Mouse (Mus musculus): Measurements from ENCODE around the gene Chst3.
"Not testable (repeated sequence)": the region's sequence is repeated elsewhere in the genome, so short reads cannot be mapped to it uniquely, and the experiment has no call there.

The Chst3 gene

DNA sequence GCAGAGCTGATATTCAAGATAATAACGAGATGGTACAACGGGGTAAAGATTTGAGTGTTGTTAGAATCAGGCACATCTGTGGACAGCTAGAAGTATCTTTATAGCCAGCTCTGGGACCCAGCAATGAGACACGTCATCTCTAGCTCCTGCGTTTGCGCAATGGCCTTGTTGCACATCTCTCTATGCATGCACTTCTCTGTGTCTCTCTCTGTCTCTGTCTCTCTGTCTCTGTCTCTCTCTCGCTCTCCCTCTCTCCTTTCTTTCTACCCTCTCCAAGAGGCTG is 56.1 kb downstream of the Chst3 start:
- in situ Hi-C loops (cut with MboI; ENCODE audit: low sequenced_read_pairs), result no loop called here

- in situ Hi-C loops (cut with MboI; ENCODE audit: low sequenced_read_pairs), result not testable (repeated sequence)
These were observed 56.7 kb downstream of the Chst3 start for GRCm38 (mm10) chr10:60162184-60162972.

DNA sequence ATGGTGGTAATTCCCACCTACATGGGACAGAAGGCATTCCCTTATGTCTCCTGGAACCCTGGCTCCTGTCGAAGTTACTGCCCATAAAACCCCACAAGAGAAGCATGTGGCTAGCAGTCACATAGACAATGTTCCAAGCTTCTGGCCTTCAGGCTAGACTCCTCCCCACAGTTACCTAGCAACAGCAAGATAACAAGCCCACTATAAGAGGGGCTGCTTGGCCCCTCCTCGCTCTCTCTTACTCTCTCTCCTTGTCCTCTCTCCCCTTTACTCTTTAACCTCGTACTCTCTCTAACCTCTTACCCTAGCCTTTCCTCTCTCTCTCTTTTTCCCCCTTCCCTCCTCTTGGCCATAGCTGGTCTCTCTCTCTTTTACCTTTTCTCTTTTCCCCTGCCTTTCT is 57.7 kb downstream of the Chst3 start:
- in situ Hi-C loops (cut with MboI; ENCODE audit: low sequenced_read_pairs), result not testable (repeated sequence)

DNA sequence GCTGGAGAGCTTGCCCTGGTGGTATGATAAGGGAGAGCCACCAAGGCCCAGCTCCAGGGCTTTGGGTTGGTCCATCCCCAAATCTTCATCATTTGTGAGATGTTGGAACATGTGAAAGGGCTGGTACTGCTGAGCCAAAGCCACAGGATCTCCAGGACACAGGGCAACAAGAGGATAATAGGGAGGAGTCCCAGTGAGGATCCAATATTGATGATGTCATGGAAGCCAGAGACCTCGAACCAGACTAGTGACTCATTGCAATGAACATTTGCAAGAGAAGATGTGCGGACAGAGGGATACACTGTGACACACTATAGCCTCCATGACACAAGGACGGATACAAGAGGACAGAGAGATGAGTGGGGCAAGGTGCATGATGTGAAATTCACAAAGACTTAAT is 60.9 kb downstream of the Chst3 start:
- in situ Hi-C loops (cut with MboI; ENCODE audit: low sequenced_read_pairs), result loop anchor here (5.0 kb wide), 1 partner anchor 79 kb away; no protein-coding TSS in a partner anchor

- in situ Hi-C loops (cut with MboI; ENCODE audit: low sequenced_read_pairs), result loop anchor here (5.0 kb wide), 1 partner anchor 81 kb away; no protein-coding TSS in a partner anchor
These were observed 63.0 kb downstream of the Chst3 start for GRCm38 (mm10) chr10:60156016-60156415.

- in situ Hi-C loops (cut with MboI; ENCODE audit: low sequenced_read_pairs), result no loop called here
These were observed 67.9 kb downstream of the Chst3 start for GRCm38 (mm10) chr10:60151107-60151663.

GRCm38 (mm10) chr10:60148087-60148486 is 71.0 kb downstream of the Chst3 start:
- in situ Hi-C loops (cut with MboI; ENCODE audit: low sequenced_read_pairs), result no loop called here

GRCm38 (mm10) chr10:60147510-60148047 is 71.5 kb downstream of the Chst3 start:
- in situ Hi-C loops (cut with MboI; ENCODE audit: low sequenced_read_pairs), result not testable (repeated sequence)

GRCm38 (mm10) chr10:60141656-60142160 is 77.4 kb downstream of the Chst3 start:
- in situ Hi-C loops (cut with MboI; ENCODE audit: low sequenced_read_pairs), result no loop called here

DNA sequence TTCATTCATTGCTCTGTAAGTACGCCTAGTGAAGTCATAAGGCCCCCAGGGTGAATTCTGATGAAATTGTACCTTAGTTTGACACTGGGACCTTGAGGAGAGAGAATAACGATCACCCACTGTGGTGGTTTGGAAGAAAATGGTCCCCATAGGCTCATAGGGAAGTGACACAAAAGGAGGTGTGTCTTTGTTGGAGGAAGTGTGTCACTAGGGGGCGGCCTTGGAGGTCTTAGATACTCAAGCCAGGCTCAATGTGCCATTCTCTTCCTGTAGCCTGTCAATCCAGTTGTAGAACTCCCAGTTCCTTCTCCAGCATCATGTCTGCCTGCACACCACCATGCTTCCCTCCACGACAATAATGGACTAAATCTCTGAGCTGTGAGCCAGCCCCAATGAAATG is 78.3 kb downstream of the Chst3 start:
- in situ Hi-C loops (cut with MboI; ENCODE audit: low sequenced_read_pairs), result no loop called here

- in situ Hi-C loops (cut with MboI; ENCODE audit: low sequenced_read_pairs), result no loop called here
These were observed 80.4 kb downstream of the Chst3 start for GRCm38 (mm10) chr10:60138680-60139079.

GRCm38 (mm10) chr10:60136935-60137334 is 82.1 kb downstream of the Chst3 start:
- in situ Hi-C loops (cut with MboI; ENCODE audit: low sequenced_read_pairs), result no loop called here

GRCm38 (mm10) chr10:60136010-60136409 is 83.0 kb downstream of the Chst3 start:
- in situ Hi-C loops (cut with MboI; ENCODE audit: low sequenced_read_pairs), result not testable (repeated sequence)

- in situ Hi-C loops (cut with MboI; ENCODE audit: low sequenced_read_pairs), result no loop called here
These were observed 84.9 kb downstream of the Chst3 start for GRCm38 (mm10) chr10:60134201-60134600.

GRCm38 (mm10) chr10:60133501-60133900 is 85.6 kb downstream of the Chst3 start:
- in situ Hi-C loops (cut with MboI; ENCODE audit: low sequenced_read_pairs), result no loop called here

Data from CH12F3 (cell line).